Mouse (Mus musculus) neutrophil, adult 5-6 weeks (primary cell): Measurements from ENCODE around the gene Tbx6. TPM values are rescaled to one million over a fixed set of nuclear protein-coding genes. Genes with fewer than 3 reads are reported as not detected.
A peak's percentile ranks its signal among the peaks of the same experiment; 100 is the strongest.

Source experiments
- ATAC-seq: fragments of 151-379, 151-347 bp; 2 replicates; pipeline ENCODE4 v1.8.0; 2017; ENCODE audit warnings: mild to moderate bottlenecking, moderate TSS enrichment; ENCODE audit not compliant: insufficient number of reproducible peaks, poor library complexity, low FRiP score, severe bottlenecking; ENCODE audit errors: extremely low read depth
- total RNA-seq: library from RNA; stranded (forward); fragments of 200-1000 nt; gene quantifications from 2 replicates; pipeline ENCODE4 v1.2.3, GENCODE M21; 2017

The Tbx6 gene
- total RNA-seq, 1 experiment from 2014 or later, result 14.4 TPM

- no peak for ATAC-seq
Observed at GRCm38 (mm10) chr7:126789141-126789540, 7.9 kb downstream of the Tbx6 start.

DNA sequence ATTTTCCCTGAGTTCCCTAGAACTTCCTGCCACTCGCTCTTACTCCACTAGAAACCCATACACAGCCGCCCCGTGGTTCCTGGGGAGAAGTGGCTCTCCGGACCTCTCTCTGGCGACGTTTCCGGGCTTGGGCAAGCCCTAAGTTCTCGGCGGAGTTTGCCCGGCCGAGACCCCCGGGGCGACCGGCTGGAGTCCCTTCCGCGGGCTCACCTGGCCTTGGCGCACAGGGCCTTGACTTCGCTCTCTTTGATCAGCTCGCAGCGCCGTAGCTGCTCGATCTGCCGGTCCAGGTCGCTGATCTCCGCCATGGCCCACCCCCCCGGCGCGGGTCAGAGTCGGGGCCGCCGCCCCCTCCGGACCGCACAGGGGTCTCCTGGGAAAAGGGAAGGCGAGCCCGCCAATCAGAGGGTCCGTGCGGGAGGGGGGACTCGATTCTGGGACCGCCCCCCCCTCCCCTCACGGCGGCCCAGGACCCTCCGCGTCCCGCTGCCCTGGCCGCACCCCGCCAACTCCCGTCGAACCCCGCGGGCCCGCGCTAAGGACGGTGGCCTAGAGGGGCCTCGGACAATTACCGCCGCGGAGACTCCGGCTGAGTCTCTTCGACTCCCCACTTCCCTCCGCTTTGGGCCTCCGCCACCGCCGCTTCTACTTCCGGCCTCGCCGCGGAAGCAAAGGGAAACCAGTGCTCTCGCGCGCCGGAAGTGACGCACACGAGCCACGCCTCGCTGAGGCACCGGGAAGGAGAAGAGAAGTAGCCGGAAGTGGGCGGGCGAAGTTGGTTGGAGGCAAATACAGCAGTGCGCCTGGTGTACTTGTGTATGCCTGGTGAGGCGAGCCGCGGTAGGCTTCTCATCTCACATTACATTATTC, 10.8 kb downstream of the Tbx6 start, which contains the start of gene Ppp4c:
Ppp4c (minus strand) TSS at position 646 of the 870 bp plus-strand sequence.
- ATAC-seq, result peak; percentile 94

GRCm38 (mm10) chr7:126792721-126793443, 11.6 kb downstream of the Tbx6 start:
- ATAC-seq, result no peak

GRCm38 (mm10) chr7:126793456-126794270, 12.4 kb downstream of the Tbx6 start:
- ATAC-seq, result no peak

- no peak for ATAC-seq
Observed at GRCm38 (mm10) chr7:126794271-126794605, 13.0 kb downstream of the Tbx6 start.

DNA sequence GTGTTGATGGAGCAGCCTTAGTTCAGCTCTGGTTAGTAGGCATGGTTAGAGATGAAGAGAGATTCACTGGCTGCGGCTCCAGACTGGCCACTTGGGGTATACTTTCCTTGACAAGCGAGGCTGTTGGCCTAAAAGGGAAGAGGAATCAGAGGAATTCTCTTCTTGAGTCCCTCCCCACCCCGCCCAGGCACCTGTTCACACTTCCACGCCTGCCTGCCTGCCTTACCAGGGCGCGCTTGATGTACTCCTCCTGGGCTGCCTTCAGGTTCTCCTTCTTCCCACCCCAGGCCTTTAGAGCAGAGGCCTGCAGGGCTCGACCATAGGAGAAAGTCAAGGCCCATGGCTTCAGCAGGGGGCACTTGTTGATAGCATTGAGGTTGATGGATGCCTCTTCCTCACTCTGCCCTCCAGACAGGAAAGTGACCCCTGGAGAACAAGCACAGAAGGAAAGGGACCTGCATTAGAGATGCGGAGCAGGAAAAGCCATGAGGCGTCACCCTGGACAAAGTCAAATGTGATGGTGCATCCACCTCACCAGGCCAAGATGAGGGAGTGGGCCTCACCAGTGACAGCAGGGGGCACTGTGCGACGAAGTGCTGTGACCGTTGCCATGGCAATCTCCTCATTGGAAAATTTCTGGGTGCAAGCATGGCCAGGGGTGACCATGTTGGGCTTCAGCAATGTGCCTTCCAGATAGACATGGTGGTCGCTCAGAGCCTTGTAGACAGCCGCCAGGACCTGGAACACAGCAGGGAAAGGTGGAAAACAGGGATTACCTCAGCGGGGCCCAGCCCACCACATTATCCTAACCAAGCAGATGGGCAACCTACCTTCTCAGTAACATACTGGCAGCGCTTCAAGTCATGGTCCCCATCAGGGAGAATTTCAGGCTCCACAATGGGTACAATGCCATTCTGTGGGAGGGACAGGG, 14.4 kb downstream of the Tbx6 start:
- ATAC-seq, result no peak

DNA sequence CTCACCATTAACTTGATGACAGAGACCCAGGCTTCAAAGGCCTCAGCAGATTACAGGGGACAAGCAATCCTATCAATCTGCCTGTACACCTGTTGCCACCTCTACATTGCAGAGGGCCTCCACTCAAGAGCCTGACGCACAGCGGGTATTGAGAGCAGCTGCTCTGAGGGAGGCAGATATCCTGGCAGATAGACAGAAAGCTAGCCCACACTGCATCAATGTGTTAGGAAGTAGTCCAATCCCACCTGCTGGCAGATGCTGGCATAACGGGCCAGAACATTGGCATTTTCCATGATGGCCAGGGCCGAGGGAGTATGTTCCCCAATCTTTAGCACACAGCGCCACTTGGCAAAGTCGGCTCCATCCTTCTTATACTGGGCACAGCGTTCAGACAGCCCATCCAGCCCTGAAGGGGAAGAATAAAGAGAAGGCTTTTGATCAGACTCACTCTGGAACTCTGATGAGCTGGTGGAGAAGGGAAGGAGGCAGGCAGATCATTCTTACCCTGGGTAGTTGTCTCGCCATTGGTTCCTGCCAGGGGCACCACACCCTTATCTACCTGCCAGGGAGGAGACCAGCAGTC, 15.2 kb downstream of the Tbx6 start:
- ATAC-seq, result no peak

DNA sequence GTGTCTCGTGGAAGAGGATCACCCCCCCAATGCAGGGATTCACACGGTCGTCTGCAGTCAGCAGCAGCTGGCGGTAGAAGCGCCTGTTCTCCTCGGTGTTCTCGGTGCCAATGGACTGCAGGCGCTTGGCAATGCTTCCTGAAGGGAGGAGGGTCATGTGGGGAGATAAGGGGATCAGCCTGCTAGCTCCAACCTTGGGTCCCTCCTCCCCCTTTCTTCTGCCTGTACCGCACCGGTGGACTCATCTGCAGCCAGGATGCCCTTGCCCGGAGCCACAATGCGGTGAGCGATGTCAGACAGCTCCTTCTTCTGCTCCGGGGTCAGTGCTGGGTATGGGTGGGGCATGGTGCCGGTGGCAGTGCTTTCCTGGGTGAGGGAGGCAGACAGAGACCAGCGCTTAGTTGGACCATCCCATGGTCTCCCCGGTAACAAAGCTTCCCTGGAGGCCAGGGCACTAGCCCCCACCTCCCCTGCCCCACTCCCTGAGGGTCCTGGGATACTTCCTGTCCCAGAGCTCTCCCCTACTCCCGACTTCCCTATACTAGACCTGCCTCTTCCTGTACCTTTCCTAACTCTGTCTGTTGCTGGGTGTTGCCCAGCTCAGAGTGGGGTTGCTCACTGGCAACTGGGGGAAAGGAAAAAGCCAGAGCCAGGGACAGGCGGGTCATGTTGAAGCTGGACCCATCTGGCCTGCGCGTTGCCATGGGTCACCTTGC, 16.3 kb downstream of the Tbx6 start, which contains the start of gene Fam57b:
Fam57b (plus strand) TSS at position 258 of the 716 bp plus-strand sequence.
- no peak for ATAC-seq

DNA sequence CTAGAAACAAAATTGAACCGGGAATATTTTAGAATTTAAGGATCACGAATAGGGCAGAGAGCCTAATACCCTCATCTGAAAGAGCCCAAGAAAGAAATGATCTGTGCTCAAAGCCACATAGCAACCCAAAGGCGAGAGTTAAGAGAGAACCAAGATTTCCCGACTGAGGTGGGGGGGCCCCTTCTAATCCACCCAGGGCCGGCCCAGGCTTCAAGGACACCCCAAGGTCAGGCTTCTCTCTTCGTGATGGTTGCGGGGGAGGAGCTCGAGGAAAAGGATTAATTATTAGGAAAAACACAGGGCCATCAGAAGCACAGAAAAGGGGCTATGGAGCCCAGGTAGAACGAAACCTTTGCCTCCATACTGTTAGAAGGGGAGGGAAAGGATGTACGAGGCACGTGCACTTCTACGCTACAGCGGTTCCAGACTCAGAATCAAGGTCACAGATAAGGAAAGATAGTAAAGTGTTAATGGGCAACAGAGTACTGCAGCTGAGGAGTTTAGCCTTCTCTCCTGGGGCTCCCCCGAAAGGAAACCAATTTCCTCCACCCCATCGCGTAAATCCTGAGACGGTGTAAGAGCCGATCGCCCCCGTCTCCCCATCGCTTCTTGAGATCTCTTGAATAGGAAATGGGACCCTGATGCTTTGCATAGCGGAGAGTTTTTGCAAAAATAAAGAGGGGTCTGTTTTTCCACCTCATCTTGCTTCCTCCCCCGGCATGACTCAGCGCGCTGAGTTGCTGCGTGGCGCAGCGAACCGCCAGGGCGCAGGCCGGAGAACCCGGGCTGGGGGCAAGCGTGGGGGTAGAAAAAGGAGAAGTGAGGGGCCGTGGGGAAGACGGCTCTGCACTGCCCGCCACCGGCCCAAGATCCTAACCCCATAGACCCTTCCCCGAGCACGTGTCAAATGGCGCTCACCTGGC, 17.1 kb downstream of the Tbx6 start:
- ATAC-seq, result 0 out of 2 replicates have a peak, but pooled peaks have one; percentile 7

- peak; percentile 86 for ATAC-seq
Observed at GRCm38 (mm10) chr7:126799050-126799467, 17.8 kb downstream of the Tbx6 start.

GRCm38 (mm10) chr7:126799468-126800268, 18.4 kb downstream of the Tbx6 start:
- ATAC-seq, result peak; percentile 61

GRCm38 (mm10) chr7:126800269-126801056, 19.2 kb downstream of the Tbx6 start:
- no peak for ATAC-seq

- no peak for ATAC-seq
Observed at GRCm38 (mm10) chr7:126801057-126801422, 19.8 kb downstream of the Tbx6 start.

- ATAC-seq, result no peak
Observed at GRCm38 (mm10) chr7:126802134-126802889, 21.0 kb downstream of the Tbx6 start.
